Mouse (Mus musculus): ENCODE measurements at regions not wholly inside any gene's neighbourhood (a gene's known extent, or its start where the extent isn't known, plus 50 kb on each side); places are given as distances from the start of the nearest gene placed in this dataset.
A peak's percentile ranks its signal among the peaks of the same experiment; 100 is the strongest.

DNA sequence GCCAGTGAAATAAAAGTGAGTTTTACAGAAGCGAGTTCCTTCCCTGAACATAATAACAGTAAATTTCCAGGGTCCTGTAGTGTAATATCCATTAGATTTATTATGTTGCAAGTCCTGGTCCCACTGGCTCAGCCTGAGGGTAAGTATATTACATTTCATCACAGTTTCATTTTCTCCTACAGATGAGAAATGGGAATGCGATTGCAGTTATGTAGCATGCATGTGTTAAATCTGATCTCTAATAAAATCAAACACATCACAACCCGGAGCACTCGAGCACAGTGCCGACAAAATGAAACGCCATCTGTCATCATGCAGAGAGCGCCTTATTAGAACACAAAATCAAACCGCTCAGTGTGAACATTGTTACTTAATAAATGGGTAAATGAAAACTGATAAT lies 165.0 kb upstream of the Tox3 start:
- Histone ChIP-seq H3K4me2 (ENCODE audit: low read depth, low read length) (peak overlapping the region; percentile 17; the same call in 1 of the 2 replicates), H3K36me3 (ENCODE audit: insufficient read depth, low read length) (no peaks in the 10 kb centered on the region), H3K4me1 (ENCODE audit: insufficient read depth, low read length) (no peaks in the 10 kb centered on the region), H3K9me3 (ENCODE audit: low read length) (no peaks in the 10 kb centered on the region), H3K27ac (no peak overlapping the region; the same call in 1 of the 2 replicates), H3K27me3 (ENCODE audit: insufficient read depth, low read length) (no peaks in the 10 kb centered on the region), H3K9ac (replicated peaks; ENCODE audit: low read length) (no peak overlapping the region), H3K4me3 (ENCODE audit: low read length) (no peak overlapping the region)
- no peak for TF ChIP-seq CTCF (IDR thresholded peaks at IDR 0.05; ENCODE audit: low read depth)
- 42% methylated on average over 8 of the region's 8 CpGs for WGBS
- peak; percentile 68 for DNase-seq (ENCODE audit: low spot score)
- ATAC-seq, result 0 out of 2 replicates have a peak, but pooled peaks have one; percentile 56

DNA sequence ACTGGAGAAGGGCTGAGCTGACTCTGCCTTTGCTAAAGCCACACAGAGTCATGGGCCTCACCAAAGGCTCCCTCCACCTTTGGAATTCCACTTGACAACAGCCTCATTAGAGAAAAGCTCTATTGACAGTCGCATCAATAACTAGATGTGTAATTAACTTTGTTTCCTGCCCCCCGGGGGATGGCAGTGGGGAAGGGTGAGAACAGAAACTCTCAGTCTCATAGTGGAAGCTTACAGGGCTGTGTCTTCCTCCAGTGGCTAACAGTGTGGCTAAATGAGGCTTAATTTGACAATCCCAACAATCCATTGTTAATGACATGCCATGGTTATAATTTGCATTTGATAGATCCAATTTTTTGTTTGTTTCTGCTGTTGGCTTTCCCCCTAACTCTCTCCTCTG lies 164.5 kb upstream of the Tox3 start:
- no peaks in the 10 kb centered on the region for H3K9me3 ChIP-seq (ENCODE audit: low read length)
- no peak overlapping the region for H3K27ac ChIP-seq
- no peak overlapping the region for H3K9ac ChIP-seq (replicated peaks; ENCODE audit: low read length)
- no peaks in the 10 kb centered on the region for H3K4me1 ChIP-seq (ENCODE audit: insufficient read depth, low read length)
- no peak for TF ChIP-seq CTCF (IDR thresholded peaks at IDR 0.05; ENCODE audit: low read depth)
- H3K27me3 ChIP-seq (ENCODE audit: insufficient read depth, low read length), result no peaks in the 10 kb centered on the region
- H3K4me2 ChIP-seq (ENCODE audit: low read depth, low read length), result no peak overlapping the region
- no peak for DNase-seq (ENCODE audit: low spot score)
- H3K36me3 ChIP-seq (ENCODE audit: insufficient read depth, low read length), result no peaks in the 10 kb centered on the region
- H3K4me3 ChIP-seq (ENCODE audit: low read length), result no peak overlapping the region
- 16% methylated on average over 2 of the region's 2 CpGs for WGBS
- ATAC-seq, result no peak

DNA sequence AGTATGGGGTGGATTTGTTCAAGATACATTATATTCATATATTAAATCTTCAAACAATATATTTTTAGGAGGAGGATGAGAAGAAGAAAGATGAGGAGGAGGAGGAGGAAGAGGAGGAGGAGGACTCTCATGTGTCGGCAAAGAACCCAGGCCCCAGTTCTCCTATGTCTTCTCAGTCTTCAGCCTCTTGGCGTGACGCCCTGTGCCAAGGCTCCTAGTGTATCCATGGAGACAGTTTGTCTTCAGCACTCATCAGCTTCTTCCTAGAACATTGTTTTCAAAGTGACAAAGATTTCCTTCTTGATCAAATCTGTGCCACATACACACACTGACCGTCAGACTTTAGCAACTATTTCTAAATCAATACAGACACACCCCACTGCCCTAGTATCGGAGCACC lies 156.4 kb upstream of the Tox3 start:
- no peak for TF ChIP-seq CTCF (IDR thresholded peaks at IDR 0.05; ENCODE audit: low read depth)
- Histone ChIP-seq H3K9ac (replicated peaks; ENCODE audit: low read length) (no peak overlapping the region), H3K4me3 (ENCODE audit: low read length) (no peak overlapping the region), H3K9me3 (ENCODE audit: low read length) (no peaks in the 10 kb centered on the region), H3K27me3 (ENCODE audit: insufficient read depth, low read length) (no peaks in the 10 kb centered on the region), H3K4me1 (ENCODE audit: insufficient read depth, low read length) (no peaks in the 10 kb centered on the region), H3K36me3 (ENCODE audit: insufficient read depth, low read length) (no peaks in the 10 kb centered on the region), H3K4me2 (ENCODE audit: low read depth, low read length) (no peak overlapping the region), H3K27ac (no peak overlapping the region)
- ATAC-seq (no peak), DNase-seq (ENCODE audit: low spot score) (no peak)
- 58% methylated on average over 5 of the region's 5 CpGs for WGBS

GRCm38 (mm10) chr8:90503306-90503705 lies 155.2 kb upstream of the Tox3 start:
- Histone ChIP-seq H3K36me3 (ENCODE audit: insufficient read depth, low read length) (no peaks in the 10 kb centered on the region), H3K27ac (no peak overlapping the region), H3K27me3 (ENCODE audit: insufficient read depth, low read length) (no peaks in the 10 kb centered on the region), H3K9me3 (ENCODE audit: low read length) (no peaks in the 10 kb centered on the region), H3K4me2 (ENCODE audit: low read depth, low read length) (no peak overlapping the region), H3K4me3 (ENCODE audit: low read length) (no peak overlapping the region), H3K9ac (replicated peaks; ENCODE audit: low read length) (no peak overlapping the region), H3K4me1 (ENCODE audit: insufficient read depth, low read length) (no peaks in the 10 kb centered on the region)
- DNase-seq (ENCODE audit: low spot score) (no peak), ATAC-seq (no peak)
- 52% methylated on average over 2 of the region's 2 CpGs for WGBS
- TF ChIP-seq CTCF (IDR thresholded peaks at IDR 0.05; ENCODE audit: low read depth), result no peak

- no peak overlapping the region for H3K4me2 ChIP-seq (ENCODE audit: low read depth, low read length)
- no peak for ATAC-seq
- TF ChIP-seq CTCF (IDR thresholded peaks at IDR 0.05; ENCODE audit: low read depth), result no peak
- 51% methylated on average over 2 of the region's 2 CpGs for WGBS
- no peak overlapping the region for H3K4me3 ChIP-seq (ENCODE audit: low read length)
- no peaks in the 10 kb centered on the region for H3K27me3 ChIP-seq (ENCODE audit: insufficient read depth, low read length)
- no peak overlapping the region for H3K27ac ChIP-seq
- DNase-seq (ENCODE audit: low spot score), result no peak
- no peak overlapping the region for H3K9ac ChIP-seq (replicated peaks; ENCODE audit: low read length)
- no peaks in the 10 kb centered on the region for H3K36me3 ChIP-seq (ENCODE audit: insufficient read depth, low read length)
- no peaks in the 10 kb centered on the region for H3K4me1 ChIP-seq (ENCODE audit: insufficient read depth, low read length)
- no peaks in the 10 kb centered on the region for H3K9me3 ChIP-seq (ENCODE audit: low read length)
Measured at GRCm38 (mm10) chr8:90502879-90503278, 154.7 kb upstream of the Tox3 start.

- no peak overlapping the region for H3K4me3 ChIP-seq (ENCODE audit: low read length)
- H3K4me2 ChIP-seq (ENCODE audit: low read depth, low read length), result no peak overlapping the region
- no peak overlapping the region for H3K27ac ChIP-seq
- H3K27me3 ChIP-seq (ENCODE audit: insufficient read depth, low read length), result no peaks in the 10 kb centered on the region
- DNase-seq (ENCODE audit: low spot score), result no peak
- H3K9me3 ChIP-seq (ENCODE audit: low read length), result no peaks in the 10 kb centered on the region
- peaks cover 16% of the 10 kb centered on the region for H3K4me1 ChIP-seq (ENCODE audit: insufficient read depth, low read length)
- H3K9ac ChIP-seq (replicated peaks; ENCODE audit: low read length), result no peak overlapping the region
- no peak for TF ChIP-seq CTCF (IDR thresholded peaks at IDR 0.05; ENCODE audit: low read depth)
- WGBS, result 34% methylated on average over 1 of the region's 1 CpGs
- H3K36me3 ChIP-seq (ENCODE audit: insufficient read depth, low read length), result no peaks in the 10 kb centered on the region
- ATAC-seq, result no peak
Measured at GRCm38 (mm10) chr8:90499315-90499714, 151.2 kb upstream of the Tox3 start.

GRCm38 (mm10) chr8:90496658-90497163 lies 148.6 kb upstream of the Tox3 start:
- ATAC-seq (peak; percentile 81), DNase-seq (ENCODE audit: low spot score) (peak; percentile 84)
- no peaks in the 10 kb centered on the region for H3K9me3 ChIP-seq (ENCODE audit: low read length)
- H3K27ac ChIP-seq, result peak overlapping the region; percentile 69
- H3K9ac ChIP-seq (replicated peaks; ENCODE audit: low read length), result peak overlapping the region; percentile 43; the same call in 1 of the 2 replicates
- peak overlapping the region; percentile 14; the same call in 1 of the 2 replicates for H3K4me3 ChIP-seq (ENCODE audit: low read length)
- H3K36me3 ChIP-seq (ENCODE audit: insufficient read depth, low read length), result no peaks in the 10 kb centered on the region
- peaks cover 23% of the 10 kb centered on the region for H3K4me1 ChIP-seq (ENCODE audit: insufficient read depth, low read length)
- TF ChIP-seq CTCF (IDR thresholded peaks at IDR 0.05; ENCODE audit: low read depth), result no peak
- no peaks in the 10 kb centered on the region for H3K27me3 ChIP-seq (ENCODE audit: insufficient read depth, low read length)
- 1% methylated on average over 13 of the region's 13 CpGs for WGBS
- H3K4me2 ChIP-seq (ENCODE audit: low read depth, low read length), result peak overlapping the region; percentile 53

Data from hindbrain, postnatal 0 days (tissue).